Mouse (Mus musculus) frontal cortex, postnatal 10 days (tissue): ENCODE data around the gene Tanc1.

Experiments
- DNase-seq, 2 experiments: peaks; one replicate each; pipeline ENCODE4 v3.0.0; 2022; ENCODE audit warnings: low spot score in 2 of 2, mixed read lengths in 1 of 2

Gene Tanc1

GRCm38 (mm10) chr2:59648444-59648843, 36.6 kb downstream of the Tanc1 start:
- no peak for DNase-seq

- no peak for DNase-seq
These were observed 40.0 kb downstream of the Tanc1 start for GRCm38 (mm10) chr2:59651801-59652200.

- no peak for DNase-seq
These were observed 40.9 kb downstream of the Tanc1 start for GRCm38 (mm10) chr2:59652702-59653101.

- no peak for DNase-seq
These were observed 41.7 kb downstream of the Tanc1 start for GRCm38 (mm10) chr2:59653306-59654165.

GRCm38 (mm10) chr2:59655471-59655870, 43.6 kb downstream of the Tanc1 start:
- DNase-seq, result no peak

- DNase-seq, result no peak
These were observed 44.8 kb downstream of the Tanc1 start for GRCm38 (mm10) chr2:59656680-59657079.

GRCm38 (mm10) chr2:59659686-59660085, 47.8 kb downstream of the Tanc1 start:
- DNase-seq, result no peak

- DNase-seq, result no peak
These were observed 49.3 kb downstream of the Tanc1 start for GRCm38 (mm10) chr2:59660891-59661805.

GRCm38 (mm10) chr2:59664803-59665567, 53.1 kb downstream of the Tanc1 start:
- DNase-seq, result no peak

- no peak for DNase-seq
These were observed 54.7 kb downstream of the Tanc1 start for GRCm38 (mm10) chr2:59666533-59666932.

- DNase-seq, result no peak
These were observed 58.5 kb downstream of the Tanc1 start for GRCm38 (mm10) chr2:59670087-59671060.

- DNase-seq, result no peak
These were observed 59.8 kb downstream of the Tanc1 start for GRCm38 (mm10) chr2:59671671-59672070.

- DNase-seq, result no peak
These were observed 60.2 kb downstream of the Tanc1 start for GRCm38 (mm10) chr2:59672086-59672485.

- no peak for DNase-seq
These were observed 60.8 kb downstream of the Tanc1 start for GRCm38 (mm10) chr2:59672686-59673085.

- DNase-seq, result no peak
These were observed 61.5 kb downstream of the Tanc1 start for GRCm38 (mm10) chr2:59673351-59673750.

- no peak for DNase-seq
These were observed 62.0 kb downstream of the Tanc1 start for GRCm38 (mm10) chr2:59673877-59674276.

GRCm38 (mm10) chr2:59675270-59675995, 63.6 kb downstream of the Tanc1 start:
- DNase-seq, result no peak

GRCm38 (mm10) chr2:59676041-59676440, 64.2 kb downstream of the Tanc1 start:
- DNase-seq, result no peak

GRCm38 (mm10) chr2:59676442-59676841, 64.6 kb downstream of the Tanc1 start:
- no peak for DNase-seq
